Mouse (Mus musculus): ENCODE data around the gene Ccdc85a.
A peak's percentile ranks its signal among the peaks of the same experiment; 100 is the strongest.
"Not testable (repeated sequence)": the region's sequence is repeated elsewhere in the genome, so short reads cannot be mapped to it uniquely, and the experiment has no call there.

Ccdc85a gene

GRCm38 (mm10) chr11:28439877-28440276 is 144.2 kb downstream of the Ccdc85a start:
- no peak for DNase-seq (ENCODE audit: inconsistent age in 2 of 2, low spot score in 1 of 2)

DNA sequence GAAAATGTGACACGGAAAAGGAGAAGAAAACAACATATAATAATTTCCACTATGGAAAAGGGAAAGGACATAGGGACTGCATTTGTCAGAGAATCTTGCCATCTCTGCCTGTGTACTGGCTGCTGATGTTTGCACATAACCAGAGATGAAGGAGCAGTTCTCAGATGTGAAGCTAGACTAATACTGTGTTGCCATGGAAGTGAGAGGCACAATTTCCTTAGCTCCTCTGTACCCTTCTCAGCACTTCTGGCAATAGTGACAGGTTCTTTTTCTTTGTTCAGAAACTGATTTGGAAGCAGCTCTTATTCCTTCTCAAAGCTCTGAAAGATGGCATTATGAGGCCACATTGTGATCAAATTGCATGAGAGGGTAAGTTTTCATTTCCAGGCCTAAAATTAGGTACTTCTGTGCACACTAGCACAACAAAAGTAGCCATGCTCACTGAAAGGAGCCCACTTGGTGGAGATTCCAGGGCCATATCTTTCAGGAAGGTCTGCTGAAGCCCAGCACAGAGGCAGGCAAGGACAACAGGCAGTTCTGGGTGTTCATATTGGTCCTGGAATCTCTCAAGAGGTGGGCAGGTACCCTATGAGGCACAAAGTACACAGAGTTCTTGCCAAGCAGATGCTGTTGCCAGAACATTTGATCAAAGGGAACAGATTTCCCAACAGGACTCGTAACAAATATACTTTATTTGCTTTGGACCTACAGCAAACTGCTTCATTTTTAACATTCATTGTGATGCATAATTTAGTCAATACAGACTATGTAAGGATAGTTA is 161.5 kb downstream of the Ccdc85a start:
- DNase-seq (ENCODE audit: inconsistent age in 2 of 2, low spot score in 1 of 2): peak; percentile 23 to 34

DNA sequence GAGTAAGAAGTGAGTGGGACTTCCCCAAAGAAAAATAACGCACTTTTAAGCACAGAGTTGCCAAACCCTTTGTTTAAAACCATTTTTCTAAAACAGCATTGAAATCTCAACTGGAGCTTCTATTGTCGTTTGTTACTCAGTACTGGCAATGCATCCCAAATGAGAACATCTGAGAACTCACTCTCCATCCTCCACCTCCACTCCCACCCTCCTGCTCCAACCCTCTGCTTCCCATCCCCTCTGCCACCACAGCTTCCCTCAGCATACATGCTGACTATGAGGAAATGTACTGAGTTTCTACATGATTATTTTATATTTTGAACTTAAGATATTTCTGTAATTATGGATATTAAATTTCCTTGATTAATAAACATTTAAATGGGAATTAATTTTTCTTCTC is 168.3 kb downstream of the Ccdc85a start:
- DNase-seq (ENCODE audit: inconsistent age in 2 of 2, low spot score in 1 of 2): no peak

DNA sequence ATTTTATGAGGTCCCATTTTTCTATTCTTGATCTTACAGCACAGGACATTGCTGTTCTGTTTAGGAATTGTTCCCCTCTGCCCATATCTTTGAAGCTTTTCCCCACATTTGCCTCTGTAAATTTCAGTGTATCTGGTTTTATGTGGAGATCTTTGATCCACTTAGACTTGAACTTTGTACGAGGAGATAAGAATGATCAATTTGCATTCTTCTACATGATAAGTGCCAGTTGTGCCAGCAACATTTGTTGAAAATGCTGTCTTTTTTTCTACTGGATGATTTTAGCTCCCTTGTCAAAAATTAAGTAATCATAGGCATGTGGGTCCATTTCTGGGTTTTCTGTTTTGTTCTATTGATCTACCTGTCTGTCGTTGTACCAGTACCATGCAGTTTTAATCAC is 174.2 kb downstream of the Ccdc85a start:
- not testable (repeated sequence) for DNase-seq (ENCODE audit: inconsistent age in 2 of 2, low spot score in 1 of 2)

DNA sequence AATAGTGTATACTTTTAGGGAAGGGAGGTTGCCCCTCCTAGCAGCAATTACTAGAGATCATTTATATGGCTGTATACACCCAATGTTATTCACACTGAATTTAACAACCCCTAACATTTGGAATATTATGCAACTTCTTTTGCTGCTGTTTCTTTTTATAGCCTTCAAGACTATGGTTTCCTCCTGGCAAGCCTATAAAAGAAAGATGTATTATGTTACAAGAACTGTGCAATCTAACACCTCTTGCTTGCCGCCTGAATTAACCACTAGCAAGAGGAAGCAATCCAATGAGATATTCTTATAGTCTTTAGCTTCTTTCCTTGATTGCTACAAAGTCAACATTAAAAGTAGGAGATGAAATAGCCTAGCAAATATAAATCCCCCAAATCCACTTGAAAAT is 187.0 kb downstream of the Ccdc85a start:
- DNase-seq (ENCODE audit: inconsistent age in 2 of 2, low spot score in 1 of 2): no peak

DNA sequence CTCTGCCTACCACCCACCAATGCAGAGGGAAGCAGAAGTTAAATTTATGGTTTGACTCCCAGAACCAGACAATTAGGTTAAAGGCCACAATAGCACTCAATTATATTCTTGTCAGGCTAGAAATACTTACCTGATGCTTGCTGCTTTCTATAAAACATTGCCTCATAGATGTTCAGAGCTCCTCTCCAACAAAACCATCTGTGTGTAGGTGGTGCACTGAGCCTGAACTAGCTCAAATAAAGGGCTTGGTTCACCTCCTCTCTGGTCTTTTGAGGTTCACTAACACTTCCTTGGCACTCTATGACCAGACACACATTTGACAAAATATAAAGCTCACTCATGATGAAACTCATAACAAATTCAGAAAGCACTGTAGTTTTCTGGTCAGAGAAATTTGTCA is 208.2 kb downstream of the Ccdc85a start:
- DNase-seq (ENCODE audit: inconsistent age in 2 of 2, low spot score in 1 of 2): no peak

GRCm38 (mm10) chr11:28374636-28375035 is 209.5 kb downstream of the Ccdc85a start:
- no peak for DNase-seq (ENCODE audit: inconsistent age in 2 of 2, low spot score in 1 of 2)

DNA sequence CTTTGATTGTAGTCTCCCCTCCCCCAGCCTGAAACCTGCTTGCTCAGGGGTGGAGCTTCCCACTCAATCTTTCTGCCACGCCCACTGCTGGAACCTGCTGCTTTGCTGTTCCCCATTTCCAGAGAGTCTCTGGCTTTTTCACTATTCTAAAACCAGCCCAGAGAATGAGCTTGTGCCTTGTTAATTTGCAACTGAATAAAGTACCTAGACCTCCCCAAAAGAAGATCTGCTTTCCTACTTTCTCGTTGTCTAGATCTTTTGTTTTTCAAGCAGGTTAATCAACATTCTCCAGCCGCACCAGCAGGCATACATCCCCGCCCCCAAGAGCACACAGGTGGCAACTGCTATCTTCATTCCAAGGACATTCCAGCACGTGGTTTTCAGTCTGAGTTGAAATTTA is 212.7 kb downstream of the Ccdc85a start:
- not testable (repeated sequence) for DNase-seq (ENCODE audit: inconsistent age in 2 of 2, low spot score in 1 of 2)

DNA sequence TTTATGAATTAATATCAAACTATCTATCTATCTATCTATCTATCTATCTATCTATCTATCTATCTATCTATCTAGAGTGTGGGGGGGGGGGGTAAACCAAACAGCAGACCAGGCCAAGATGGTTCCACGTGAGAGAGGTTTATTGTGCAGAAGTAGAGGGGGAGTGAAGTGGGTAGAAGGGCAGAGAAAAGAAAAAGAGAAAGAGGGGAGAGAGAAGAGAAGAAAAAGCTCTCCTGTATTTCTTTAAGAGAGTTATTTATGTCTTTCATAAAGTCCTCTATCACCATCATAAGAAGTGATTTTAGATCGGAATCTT is 218.2 kb downstream of the Ccdc85a start:
- no peak for DNase-seq (ENCODE audit: inconsistent age in 2 of 2, low spot score in 1 of 2)

DNA sequence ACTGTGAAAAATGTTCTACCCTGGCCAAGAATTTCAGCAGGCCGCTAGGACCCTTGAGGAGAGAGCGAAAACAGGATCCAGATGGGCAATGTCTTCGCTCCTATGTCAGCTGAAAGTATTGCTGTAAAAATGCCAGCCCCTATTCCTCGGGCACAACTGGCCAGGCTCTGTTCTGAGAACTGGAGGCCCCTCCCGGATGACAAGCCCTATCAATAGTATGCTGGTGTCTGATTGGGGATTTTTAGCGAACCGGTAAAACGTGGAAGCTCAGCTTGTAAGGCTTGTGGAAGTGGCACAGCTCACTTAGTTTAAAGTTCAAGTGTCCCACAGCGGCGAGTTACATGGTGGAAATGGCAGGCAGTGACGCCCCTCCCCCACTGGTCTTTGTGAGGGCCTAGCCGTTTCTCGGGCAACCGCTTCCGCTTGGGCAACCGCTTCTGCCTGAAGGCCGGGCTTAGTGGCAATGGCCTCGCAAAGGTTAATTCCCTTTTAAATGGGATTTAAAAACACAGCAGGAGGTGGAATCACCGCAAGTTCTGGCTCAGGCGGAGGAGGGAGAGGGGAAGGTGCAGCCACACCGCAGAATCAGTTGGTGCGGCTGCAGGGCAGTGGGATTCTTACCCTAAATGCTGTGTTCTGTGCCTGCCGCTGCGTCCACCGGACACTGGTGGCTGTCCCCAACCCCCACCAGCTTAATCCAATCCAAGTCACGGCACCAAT is 218.8 kb downstream of the Ccdc85a start:
- DNase-seq (ENCODE audit: inconsistent age in 2 of 2, low spot score in 1 of 2): peak; percentile 72 to 91

- DNase-seq (ENCODE audit: inconsistent age in 2 of 2, low spot score in 1 of 2): peak in 1 of 2 experiments; percentile 46
These were observed 240.7 kb downstream of the Ccdc85a start for GRCm38 (mm10) chr11:28343465-28343864.

DNA sequence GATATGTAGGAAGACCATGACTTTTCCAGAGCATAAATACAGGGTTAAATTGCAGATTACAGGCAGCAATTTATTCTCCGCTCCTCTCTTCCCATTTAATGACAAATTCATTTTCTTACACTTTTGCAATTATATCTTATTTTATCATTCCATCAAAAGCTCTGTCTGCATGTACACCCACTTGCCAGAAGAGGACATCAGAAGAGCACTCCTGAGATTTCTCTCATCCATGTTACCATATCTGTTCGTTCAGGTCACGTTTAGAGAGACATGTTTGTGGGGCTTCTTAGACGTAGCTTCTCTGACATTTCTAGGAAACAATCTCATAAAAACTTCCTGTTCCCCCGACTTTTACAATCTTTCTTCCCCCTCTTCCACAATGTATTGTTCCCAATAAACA is 242.2 kb downstream of the Ccdc85a start:
- DNase-seq (ENCODE audit: inconsistent age in 2 of 2, low spot score in 1 of 2): no peak

GRCm38 (mm10) chr11:28339224-28340150 is 244.6 kb downstream of the Ccdc85a start, which contains the start of gene Gm6685:
TSS of gene Gm6685 (minus strand) at chr11:28339867.
- DNase-seq (ENCODE audit: inconsistent age in 2 of 2, low spot score in 1 of 2): peak in 1 of 2 experiments; percentile 21
